Mouse (Mus musculus) kidney, adult 2 months (tissue): ENCODE results near the gene Col4a2. TPM values are rescaled to one million over a fixed set of nuclear protein-coding genes. Genes with fewer than 3 reads are reported as not detected.

Source experiments
- DNase-seq: peaks from one replicate; pipeline ENCODE4 v3.0.0; 2021
- H3K27ac ChIP-seq: fragments of 200-500 bp; 2 replicates; pipeline ENCODE4 v1.5.1; 2012; ENCODE audit warnings: low read depth, low read length, control low read depth, inconsistent platforms; ENCODE audit not compliant: insufficient read depth
- H3K27me3 ChIP-seq: fragments of 200-500 bp; replicated peaks from 2 replicates; pipeline ENCODE4 v1.6.1; 2012; ENCODE audit warnings: mild to moderate bottlenecking, moderate library complexity, low read length, inconsistent platforms; ENCODE audit not compliant: control insufficient read depth, insufficient read depth
- H3K36me3 ChIP-seq: fragments of 200-500 bp; 2 replicates; pipeline ENCODE4 v1.6.1; 2012; ENCODE audit warnings: mild to moderate bottlenecking, moderate library complexity, low read length, inconsistent platforms; ENCODE audit not compliant: control insufficient read depth, insufficient read depth
- H3K4me1 ChIP-seq: fragments of 200-500 bp; 2 replicates; pipeline ENCODE4 v1.6.1; 2011; ENCODE audit warnings: low read length; ENCODE audit not compliant: control insufficient read depth, insufficient read depth
- H3K4me3 ChIP-seq: fragments of 200-500 bp; 2 replicates; pipeline ENCODE4 v1.5.1; 2011; ENCODE audit warnings: mild to moderate bottlenecking, low read depth, low read length, control low read depth; ENCODE audit not compliant: insufficient read depth
- CTCF ChIP-seq: fragments of 200-500 bp; conservative IDR thresholded peaks from 2 replicates; pipeline ENCODE4 v1.5.1; 2011; ENCODE audit warnings: low read depth, mild to moderate bottlenecking, control low read depth, low read length, moderate library complexity, mixed read lengths; ENCODE audit not compliant: insufficient read depth, insufficient read length
- POLR2A ChIP-seq: fragments of 200-500 bp; IDR thresholded peaks from one replicate; pipeline ENCODE4 v1.6.1; 2011; ENCODE audit warnings: low read depth, low read length, control low read depth
- WGBS: fragments of 180-500 bp; shearing (Covaris S2); methylation state at CpG from one replicate; pipeline ENCODE4 v1.1.7; 2018; 5-methylcytosine and 5-hydroxymethylcytosine counted together
- polyA plus RNA-seq: library from polyadenylated mRNA; depleted of rRNA; stranded (reverse); fragments of >200 nt; gene quantifications from 2 replicates; pipeline ENCODE4 v1.2.3, GENCODE M21; 2012

Gene Col4a2
- polyA plus RNA-seq, 1 experiment: 75.6 TPM

DNA sequence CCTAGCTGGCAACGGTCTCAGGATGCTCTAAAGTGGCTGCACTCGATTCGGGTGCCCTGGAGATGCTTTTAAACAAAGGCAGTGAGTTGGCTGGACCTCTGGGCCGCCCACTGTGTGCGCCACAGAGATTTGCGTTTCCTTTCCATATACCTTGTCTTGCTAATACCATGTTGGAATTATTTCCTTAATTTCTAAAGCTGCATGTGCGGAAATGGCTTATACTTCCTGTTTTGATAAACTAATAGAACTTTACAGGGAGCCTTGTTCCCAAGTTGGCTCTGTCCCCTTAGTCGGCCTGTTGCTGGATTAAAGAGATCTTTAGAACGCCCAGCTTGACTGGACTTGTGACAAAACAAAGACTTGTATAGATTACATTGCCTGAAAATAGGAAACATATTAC is 35.1 kb downstream of the Col4a2 start:
- WGBS: 63% methylated on average over 9 of the region's 9 CpGs
- no peak overlapping the region for H3K27ac ChIP-seq
- H3K36me3 ChIP-seq: no peaks in the 10 kb centered on the region
- H3K4me1 ChIP-seq: peaks cover 28% of the 10 kb centered on the region
- DNase-seq: no peak
- TF ChIP-seq POLR2A (no peak), CTCF (no peak)
- H3K4me3 ChIP-seq: no peak overlapping the region
- H3K27me3 ChIP-seq: no peaks in the 10 kb centered on the region

GRCm38 (mm10) chr8:11348622-11349021 is 36.0 kb downstream of the Col4a2 start:
- peaks cover 28% of the 10 kb centered on the region for H3K4me1 ChIP-seq
- TF ChIP-seq CTCF (no peak), POLR2A (no peak)
- H3K36me3 ChIP-seq: no peaks in the 10 kb centered on the region
- H3K27me3 ChIP-seq: no peaks in the 10 kb centered on the region
- WGBS: 61% methylated on average over 11 of the region's 11 CpGs
- peak; percentile 53 for DNase-seq
- H3K27ac ChIP-seq: no peak overlapping the region
- no peak overlapping the region for H3K4me3 ChIP-seq

DNA sequence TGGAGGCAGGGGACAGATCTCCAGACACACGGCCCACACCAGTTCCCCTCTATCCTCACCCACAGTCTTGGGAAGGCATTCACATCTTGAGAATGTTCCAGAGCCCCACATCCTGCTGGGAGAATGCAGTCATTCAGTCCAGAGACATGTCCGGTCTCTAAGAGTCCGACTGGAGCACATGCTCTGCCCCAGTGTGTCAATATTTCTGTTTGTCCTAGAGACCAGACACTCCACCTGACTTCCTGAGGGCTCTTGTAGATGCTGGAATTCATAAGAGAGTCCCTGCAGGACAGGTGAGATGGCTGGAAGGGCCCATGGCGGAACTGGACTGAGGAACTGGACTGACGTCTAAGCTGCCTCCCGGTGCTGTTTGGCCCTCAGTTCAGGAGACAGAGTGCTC is 38.8 kb downstream of the Col4a2 start:
- TF ChIP-seq POLR2A (no peak), CTCF (no peak)
- DNase-seq: no peak
- 77% methylated on average over 6 of the region's 6 CpGs for WGBS
- Histone ChIP-seq H3K27ac (no peak overlapping the region), H3K4me1 (peaks cover 6% of the 10 kb centered on the region; the same call in 1 of the 2 replicates), H3K36me3 (no peaks in the 10 kb centered on the region), H3K27me3 (no peaks in the 10 kb centered on the region), H3K4me3 (no peak overlapping the region)

- Histone ChIP-seq H3K27ac (no peak overlapping the region), H3K4me3 (no peak overlapping the region), H3K4me1 (peaks cover 4% of the 10 kb centered on the region; the same call in 1 of the 2 replicates), H3K27me3 (no peaks in the 10 kb centered on the region), H3K36me3 (no peaks in the 10 kb centered on the region)
- DNase-seq: no peak
- TF ChIP-seq CTCF (no peak), POLR2A (no peak)
- WGBS: 75% methylated on average over 11 of the region's 11 CpGs
Observed at GRCm38 (mm10) chr8:11352514-11352913, 39.9 kb downstream of the Col4a2 start.

- Histone ChIP-seq H3K27me3 (no peaks in the 10 kb centered on the region), H3K36me3 (no peaks in the 10 kb centered on the region), H3K4me3 (no peak overlapping the region), H3K27ac (no peak overlapping the region), H3K4me1 (peaks cover 10% of the 10 kb centered on the region)
- WGBS: 93% methylated on average over 8 of the region's 8 CpGs
- TF ChIP-seq POLR2A (no peak), CTCF (peak; percentile 36; the same call in 1 of the 2 replicates)
- DNase-seq: no peak
Observed at GRCm38 (mm10) chr8:11354800-11355451, 42.3 kb downstream of the Col4a2 start.

DNA sequence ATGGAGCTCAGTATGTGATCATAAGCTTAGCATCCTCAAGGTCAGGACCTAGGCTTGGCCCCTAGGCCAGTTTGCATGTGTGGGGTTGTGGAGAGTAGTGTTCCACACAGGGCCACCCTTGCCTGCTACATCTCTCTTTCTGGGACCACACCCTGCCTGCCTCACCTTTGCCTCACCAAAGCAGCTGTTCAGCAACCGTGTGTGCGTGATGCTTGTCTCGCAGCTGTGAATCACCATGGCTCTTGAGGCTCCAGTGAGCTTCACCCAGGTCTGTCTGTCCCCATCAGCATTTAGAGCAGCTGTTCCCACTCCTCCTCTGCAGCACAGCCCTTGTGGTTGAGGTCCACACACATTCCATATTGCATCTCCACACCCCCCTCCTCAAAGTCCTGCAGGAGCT is 43.3 kb downstream of the Col4a2 start:
- Histone ChIP-seq H3K27me3 (no peaks in the 10 kb centered on the region), H3K36me3 (no peaks in the 10 kb centered on the region), H3K4me1 (peaks cover 17% of the 10 kb centered on the region), H3K4me3 (no peak overlapping the region), H3K27ac (no peak overlapping the region)
- 93% methylated on average over 3 of the region's 3 CpGs for WGBS
- DNase-seq: no peak
- TF ChIP-seq POLR2A (no peak), CTCF (no peak)

GRCm38 (mm10) chr8:11356776-11357175 is 44.2 kb downstream of the Col4a2 start:
- Histone ChIP-seq H3K27me3 (no peaks in the 10 kb centered on the region), H3K4me1 (peaks cover 21% of the 10 kb centered on the region), H3K27ac (no peak overlapping the region), H3K36me3 (no peaks in the 10 kb centered on the region), H3K4me3 (no peak overlapping the region)
- DNase-seq: no peak
- WGBS: 64% methylated on average over 8 of the region's 8 CpGs
- TF ChIP-seq CTCF (no peak), POLR2A (no peak)
